Mouse (Mus musculus) kidney, postnatal 0 days (tissue): ENCODE results near the gene Pak4. TPM values are rescaled to one million over a fixed set of nuclear protein-coding genes. Genes with fewer than 3 reads are reported as not detected.

ENCODE experiments used
- ATAC-seq: fragments of 200-750 bp; cut with Nextera tagmentation; replicated peaks from 2 replicates; pipeline ENCODE4 v1.8.0; 2017; ENCODE audit warnings: low read depth, moderate number of reproducible peaks, moderate TSS enrichment, moderate library complexity; ENCODE audit not compliant: low FRiP score
- DNase-seq: peaks from one replicate; pipeline ENCODE4 v3.0.0-alpha.2; 2016; ENCODE audit warnings: low spot score
- H3K27ac ChIP-seq: fragments of 300-500 bp; sonication (generic); 2 replicates; pipeline ENCODE4 v1.5.1; 2014; ENCODE audit warnings: mild to moderate bottlenecking
- H3K27me3 ChIP-seq: fragments of 300-500 bp; sonication (generic); 2 replicates; pipeline ENCODE4 v1.6.1; 2014; ENCODE audit warnings: low read length, mixed read lengths; ENCODE audit not compliant: insufficient read depth
- H3K36me3 ChIP-seq: fragments of 300-500 bp; sonication (generic); 2 replicates; pipeline ENCODE4 v1.6.1; 2014; ENCODE audit warnings: low read length, mixed read lengths; ENCODE audit not compliant: insufficient read depth
- H3K4me1 ChIP-seq: fragments of 300-500 bp; sonication (generic); replicated peaks from 2 replicates; pipeline ENCODE4 v1.6.1; 2014; ENCODE audit warnings: antibody characterized with exemption, low read length, mixed read lengths; ENCODE audit not compliant: insufficient read depth
- H3K4me2 ChIP-seq: fragments of 300-500 bp; sonication (generic); 2 replicates; pipeline ENCODE4 v1.6.1; 2014; ENCODE audit warnings: mild to moderate bottlenecking, low read length, moderate library complexity, mixed read lengths
- H3K4me3 ChIP-seq: fragments of 300-500 bp; sonication (generic); replicated peaks from 2 replicates; pipeline ENCODE4 v1.5.1; 2014; ENCODE audit warnings: low read depth, low read length
- H3K9ac ChIP-seq: fragments of 300-500 bp; sonication (generic); 2 replicates; pipeline ENCODE4 v1.6.1; 2014; ENCODE audit warnings: low read depth, low read length
- H3K9me3 ChIP-seq: fragments of 300-500 bp; sonication (generic); replicated peaks from 2 replicates; pipeline ENCODE4 v1.6.1; 2016; ENCODE audit warnings: low read length, inconsistent platforms, mixed read lengths
- CTCF ChIP-seq: IDR thresholded peaks from 2 replicates; pipeline ENCODE4 v1.5.1; 2016; ENCODE audit warnings: antibody characterized with exemption, low read depth, mild to moderate bottlenecking, moderate library complexity
- WGBS: fragments of 180-500 bp; shearing (Covaris S2); extraction: QIAGEN DNeasy Blood & Tissue Kit; methylation state at CpG from one replicate; pipeline ENCODE4 v1.1.7; 2014; 5-methylcytosine and 5-hydroxymethylcytosine counted together
- polyA plus RNA-seq: library from polyadenylated mRNA; unstranded; fragments of >200 nt; fragmentation: Nextera tagmentation; extraction: Ambion mirVana; gene quantifications from 2 replicates; pipeline ENCODE4 v1.2.1, GENCODE M21; 2015

Gene Pak4
- polyA plus RNA-seq, 1 experiment from 2014 or later, result 33.5 TPM

DNA sequence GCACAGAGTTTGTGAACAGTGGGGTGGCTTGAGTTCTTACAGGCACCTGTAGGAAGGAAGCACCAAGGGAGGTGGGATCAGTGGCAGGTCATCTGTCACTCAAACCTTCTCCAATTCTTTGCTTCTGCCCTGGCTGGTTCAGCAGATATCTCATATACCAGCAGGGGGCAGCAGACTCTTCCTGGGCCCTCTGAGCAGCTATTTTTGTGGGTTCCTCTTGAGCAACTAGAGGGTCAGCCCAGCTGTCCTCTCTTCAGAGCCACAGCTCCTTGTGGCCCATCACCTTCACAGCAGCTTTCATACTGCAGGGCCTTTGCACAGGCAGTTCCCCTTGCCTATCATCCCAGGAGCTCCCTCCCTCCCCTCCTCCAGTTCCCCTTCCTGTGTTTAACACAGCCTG lies 29.7 kb downstream of the Pak4 start:
- Histone ChIP-seq H3K9ac (no peak overlapping the region), H3K4me2 (no peak overlapping the region), H3K36me3 (peaks cover 43% of the 10 kb centered on the region), H3K9me3 (no peaks in the 10 kb centered on the region), H3K4me3 (no peak overlapping the region), H3K27ac (peak overlapping the region; percentile 47; the same call in 1 of the 2 replicates), H3K27me3 (no peaks in the 10 kb centered on the region), H3K4me1 (peaks cover 30% of the 10 kb centered on the region)
- DNase-seq, result peak; percentile 79
- peak; percentile 89 for TF ChIP-seq CTCF
- ATAC-seq, result no peak

DNA sequence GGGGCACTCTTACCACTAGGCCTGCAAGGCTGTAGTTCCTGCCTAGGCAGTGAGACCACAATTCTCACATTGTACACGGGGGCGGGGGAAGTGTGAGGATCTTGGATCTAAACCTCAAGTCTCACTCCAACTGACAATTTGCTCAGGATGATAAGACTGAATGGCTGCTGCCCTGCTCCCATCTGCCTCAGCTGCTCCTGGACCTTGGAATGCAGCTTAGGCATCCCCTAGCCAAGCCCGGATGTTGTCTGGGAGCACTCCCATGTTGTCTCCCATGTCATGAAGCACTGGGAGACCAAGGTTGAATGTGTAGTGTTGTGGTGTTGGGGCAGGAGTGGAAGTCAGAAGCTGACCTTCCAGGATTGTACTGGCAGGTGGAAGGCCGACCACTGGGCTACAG lies 30.4 kb downstream of the Pak4 start:
- TF ChIP-seq CTCF, result no peak
- Histone ChIP-seq H3K4me1 (peaks cover 23% of the 10 kb centered on the region), H3K9me3 (no peaks in the 10 kb centered on the region), H3K4me2 (no peak overlapping the region), H3K4me3 (no peak overlapping the region), H3K27me3 (no peaks in the 10 kb centered on the region), H3K27ac (no peak overlapping the region), H3K36me3 (peaks cover 45% of the 10 kb centered on the region), H3K9ac (no peak overlapping the region)
- WGBS, result 95% methylated on average over 4 of the region's 4 CpGs
- ATAC-seq (no peak), DNase-seq (no peak)

DNA sequence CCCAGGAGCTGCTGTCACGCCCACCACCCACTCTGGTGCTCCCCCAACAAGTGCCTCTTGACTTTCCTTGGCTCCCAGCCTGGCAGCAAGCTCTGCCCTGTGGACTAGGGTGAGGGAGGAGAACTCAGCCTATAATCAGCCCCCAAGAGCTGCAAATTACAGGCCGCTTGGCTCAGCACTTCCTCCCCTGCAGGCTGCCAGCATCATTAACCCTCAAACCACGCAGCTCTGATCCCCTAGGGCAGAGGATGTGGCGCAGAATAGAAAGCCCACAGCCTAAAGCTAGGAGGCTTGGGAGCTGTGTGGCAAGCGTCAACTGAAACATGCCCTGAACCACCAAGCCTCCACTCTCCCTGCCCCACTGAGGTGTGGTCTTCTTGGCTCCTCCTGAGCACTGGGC lies 32.6 kb downstream of the Pak4 start:
- Histone ChIP-seq H3K27ac (no peak overlapping the region), H3K4me1 (peaks cover 2% of the 10 kb centered on the region), H3K4me3 (no peak overlapping the region), H3K9me3 (no peaks in the 10 kb centered on the region), H3K9ac (no peak overlapping the region), H3K27me3 (no peaks in the 10 kb centered on the region), H3K4me2 (no peak overlapping the region), H3K36me3 (peaks cover 60% of the 10 kb centered on the region)
- TF ChIP-seq CTCF, result no peak
- ATAC-seq (no peak), DNase-seq (no peak)
- 75% methylated on average over 5 of the region's 5 CpGs for WGBS

DNA sequence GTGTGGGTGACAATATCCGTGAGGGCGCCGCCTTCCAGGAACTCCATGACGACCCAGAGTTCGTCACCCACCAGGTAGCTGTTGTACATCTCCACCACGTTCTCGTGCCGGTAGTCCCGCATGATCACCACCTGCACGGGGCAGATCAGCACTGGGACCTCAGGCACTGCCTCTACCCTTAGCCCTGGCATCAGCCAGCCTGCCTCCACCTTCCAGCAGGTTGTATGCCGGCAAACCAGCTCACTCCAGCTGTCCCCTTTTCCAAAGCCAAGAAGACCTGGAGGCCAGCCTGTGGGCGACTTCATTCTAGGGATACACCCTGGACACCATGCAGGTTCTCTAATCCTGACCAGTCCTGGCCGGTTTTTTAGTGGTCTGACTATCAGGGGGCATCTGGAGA lies 35.0 kb downstream of the Pak4 start:
- ATAC-seq (no peak), DNase-seq (no peak)
- no peak overlapping the region for H3K27ac ChIP-seq
- peaks cover 3% of the 10 kb centered on the region; the same call in 1 of the 2 replicates for H3K4me1 ChIP-seq
- WGBS, result 94% methylated on average over 13 of the region's 13 CpGs
- no peak overlapping the region for H3K4me2 ChIP-seq
- no peak overlapping the region for H3K4me3 ChIP-seq
- TF ChIP-seq CTCF, result no peak
- no peak overlapping the region for H3K9ac ChIP-seq
- H3K27me3 ChIP-seq, result no peaks in the 10 kb centered on the region
- H3K36me3 ChIP-seq, result peaks cover 68% of the 10 kb centered on the region
- no peaks in the 10 kb centered on the region for H3K9me3 ChIP-seq

DNA sequence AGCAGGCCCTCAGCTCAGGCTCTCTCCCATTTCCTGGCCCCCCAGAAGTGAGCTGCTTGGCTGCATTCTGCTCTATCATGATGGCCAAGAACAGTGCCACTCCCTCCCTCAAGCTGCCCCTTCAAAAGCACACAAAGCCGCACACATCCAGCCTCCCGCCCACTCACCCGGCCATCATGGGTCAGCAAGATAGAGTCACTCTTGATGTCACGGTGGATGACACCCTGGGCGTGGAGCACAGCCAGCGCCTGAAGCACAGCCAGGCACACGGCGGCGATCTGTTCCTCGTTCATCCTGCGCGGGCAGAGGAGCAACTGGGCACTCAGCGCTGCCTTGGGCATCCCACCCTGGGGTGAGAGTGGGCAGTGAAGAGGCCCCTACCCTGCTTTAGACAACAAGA lies 35.6 kb downstream of the Pak4 start:
- 76% methylated on average over 13 of the region's 13 CpGs for WGBS
- H3K4me2 ChIP-seq, result no peak overlapping the region
- H3K36me3 ChIP-seq, result peaks cover 65% of the 10 kb centered on the region
- no peak for ATAC-seq
- TF ChIP-seq CTCF, result no peak
- peaks cover 3% of the 10 kb centered on the region; the same call in 1 of the 2 replicates for H3K4me1 ChIP-seq
- no peak for DNase-seq
- no peak overlapping the region for H3K9ac ChIP-seq
- H3K4me3 ChIP-seq, result no peak overlapping the region
- H3K27me3 ChIP-seq, result no peaks in the 10 kb centered on the region
- no peak overlapping the region for H3K27ac ChIP-seq
- H3K9me3 ChIP-seq, result no peaks in the 10 kb centered on the region

DNA sequence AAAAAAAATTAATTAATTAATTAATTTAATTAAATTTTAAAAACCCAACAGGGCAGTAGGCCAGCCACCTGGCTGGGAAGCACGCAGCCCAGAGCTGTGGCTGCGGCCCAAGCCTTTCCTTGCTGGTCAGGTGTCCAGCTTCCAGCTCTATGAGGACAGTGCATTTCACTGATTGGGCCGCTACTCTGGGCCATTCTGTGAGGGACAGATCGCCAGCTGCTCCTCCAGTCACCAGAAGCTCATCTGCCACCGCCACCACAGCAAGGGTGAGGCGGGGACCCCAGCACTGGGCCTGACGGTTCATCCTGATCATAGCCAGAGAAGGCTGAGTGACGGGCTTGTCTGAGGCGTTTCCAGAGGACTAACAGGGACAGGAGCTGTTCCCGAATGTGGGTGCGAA lies 36.0 kb downstream of the Pak4 start:
- WGBS, result 90% methylated on average over 11 of the region's 11 CpGs
- no peak for ATAC-seq
- peaks cover 61% of the 10 kb centered on the region for H3K36me3 ChIP-seq
- no peak overlapping the region for H3K4me3 ChIP-seq
- H3K4me1 ChIP-seq, result peaks cover 3% of the 10 kb centered on the region; the same call in 1 of the 2 replicates
- no peak for DNase-seq
- H3K27me3 ChIP-seq, result no peaks in the 10 kb centered on the region
- no peak overlapping the region for H3K9ac ChIP-seq
- TF ChIP-seq CTCF, result no peak
- no peak overlapping the region for H3K4me2 ChIP-seq
- no peaks in the 10 kb centered on the region for H3K9me3 ChIP-seq
- H3K27ac ChIP-seq, result no peak overlapping the region

DNA sequence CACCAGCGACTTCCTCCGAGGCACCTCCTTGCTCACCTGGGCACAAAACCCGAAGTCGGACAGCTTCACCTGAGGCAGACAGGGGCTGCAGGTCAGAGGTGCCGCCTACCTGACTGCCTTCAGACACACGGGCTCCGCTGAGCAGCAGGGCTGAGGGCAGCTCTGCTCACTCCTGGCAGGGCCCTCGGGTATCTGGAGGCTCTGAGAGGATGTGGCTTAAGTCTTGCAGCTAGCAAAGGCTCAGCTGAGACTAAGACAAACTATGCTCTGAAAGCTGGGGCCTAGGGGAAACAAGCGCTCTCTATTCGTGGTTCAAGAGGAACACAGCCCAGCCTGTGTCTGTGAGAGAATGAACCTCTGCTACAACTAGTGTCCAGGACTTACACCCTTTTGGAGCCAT lies 37.1 kb downstream of the Pak4 start:
- ATAC-seq (no peak), DNase-seq (no peak)
- H3K36me3 ChIP-seq, result peaks cover 50% of the 10 kb centered on the region
- H3K4me2 ChIP-seq, result no peak overlapping the region
- no peak overlapping the region for H3K27ac ChIP-seq
- H3K9me3 ChIP-seq, result no peaks in the 10 kb centered on the region
- no peaks in the 10 kb centered on the region for H3K27me3 ChIP-seq
- no peak for TF ChIP-seq CTCF
- WGBS, result 90% methylated on average over 10 of the region's 10 CpGs
- H3K4me3 ChIP-seq, result no peak overlapping the region
- no peak overlapping the region for H3K9ac ChIP-seq
- peaks cover 3% of the 10 kb centered on the region; the same call in 1 of the 2 replicates for H3K4me1 ChIP-seq
